Mouse (Mus musculus): ENCODE measurements around the gene Prrc2c. TPM values are rescaled to one million over a fixed set of nuclear protein-coding genes. Genes with fewer than 3 reads are reported as not detected.
A peak's percentile ranks its signal among the peaks of the same experiment; 100 is the strongest.
"Not testable (repeated sequence)": the region's sequence is repeated elsewhere in the genome, so short reads cannot be mapped to it uniquely, and the experiment has no call there.

Gene Prrc2c
- total RNA-seq (2014; rRNA removed), result 71.5 and 91.8 TPM in 2 replicates
- polyA plus RNA-seq (2015; fragmentation: Nextera tagmentation; extraction: Ambion mirVana), result 121 and 155 TPM in 2 replicates

- WGBS, result 0% methylated on average over 36 of the region's 36 CpGs
- Histone ChIP-seq H3K27ac (ENCODE audit: low read depth, low read length) (peak within 1 kb of the TSS; percentile 98), H3K9me3 (ENCODE audit: low read length) (no peaks in the 10 kb centered on the region), H3K27me3 (ENCODE audit: insufficient read depth, low read length) (no peaks in the 10 kb centered on the region), H3K9ac (replicated peaks; ENCODE audit: low read length, poor library complexity, severe bottlenecking) (peak within 1 kb of the TSS; percentile 98), H3K4me2 (ENCODE audit: low read depth, low read length, poor library complexity, severe bottlenecking) (peak within 1 kb of the TSS; percentile 72), H3K36me3 (ENCODE audit: insufficient read depth, low read length) (no peaks in the 10 kb centered on the region), H3K4me1 (ENCODE audit: insufficient read depth, low read length) (peaks cover 14% of the 10 kb centered on the region), H3K4me3 (ENCODE audit: low read depth, low read length) (peak within 1 kb of the TSS; percentile 99)
- ATAC-seq (ENCODE audit: low FRiP score), result peak; percentile 98
- peak; percentile 100 for DNase-seq (ENCODE audit: low spot score)
- peak; percentile 75 for TF ChIP-seq CTCF (IDR thresholded peaks at IDR 0.05)
Observed at GRCm38 (mm10) chr1:162740401-162740835, at the start of gene Prrc2c. Prrc2c (minus strand) TSS chr1:162740556.

GRCm38 (mm10) chr1:162785222-162785621 lies 44.9 kb upstream of the Prrc2c start:
- Histone ChIP-seq H3K36me3 (ENCODE audit: insufficient read depth, low read length) (no peaks in the 10 kb centered on the region), H3K4me3 (ENCODE audit: low read depth, low read length) (no peak overlapping the region), H3K9ac (replicated peaks; ENCODE audit: low read length, poor library complexity, severe bottlenecking) (no peak overlapping the region), H3K4me2 (ENCODE audit: low read depth, low read length, poor library complexity, severe bottlenecking) (no peak overlapping the region), H3K4me1 (ENCODE audit: insufficient read depth, low read length) (no peaks in the 10 kb centered on the region), H3K27ac (ENCODE audit: low read depth, low read length) (no peak overlapping the region), H3K9me3 (ENCODE audit: low read length) (no peaks in the 10 kb centered on the region), H3K27me3 (ENCODE audit: insufficient read depth, low read length) (no peaks in the 10 kb centered on the region)
- TF ChIP-seq CTCF (IDR thresholded peaks at IDR 0.05), result no peak
- WGBS, result 70% methylated on average over 4 of the region's 4 CpGs
- ATAC-seq (ENCODE audit: low FRiP score) (no peak), DNase-seq (ENCODE audit: low spot score) (peak; percentile 12)

DNA sequence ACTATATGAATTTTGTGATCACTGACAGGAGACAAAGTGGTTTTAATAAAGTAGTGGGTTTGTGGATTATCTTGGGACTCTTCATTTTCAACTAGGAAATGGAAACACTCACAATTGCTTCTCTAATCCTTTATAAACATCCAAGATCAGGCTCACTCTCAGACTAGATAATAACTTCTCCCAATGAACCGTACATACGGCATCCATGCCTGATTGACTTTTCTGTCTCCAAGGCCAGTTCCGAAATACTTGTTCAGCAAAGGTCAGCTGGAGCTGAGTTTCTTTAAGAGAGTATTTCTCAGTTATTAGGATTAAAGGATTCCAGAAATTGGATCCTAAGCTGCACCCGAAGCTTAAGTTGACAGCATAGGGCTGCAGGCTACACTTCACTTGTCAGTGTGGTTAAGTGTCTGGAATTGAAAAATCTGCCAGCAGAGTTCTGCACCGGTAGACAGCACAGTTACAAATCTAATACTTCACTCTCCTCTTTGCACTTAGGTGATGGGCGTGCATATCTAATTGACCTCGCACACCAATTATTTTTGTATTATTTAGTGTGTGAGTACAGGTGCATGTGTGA lies 43.4 kb upstream of the Prrc2c start:
- Histone ChIP-seq H3K4me3 (ENCODE audit: low read depth, low read length) (no peak overlapping the region), H3K36me3 (ENCODE audit: insufficient read depth, low read length) (no peaks in the 10 kb centered on the region), H3K4me2 (ENCODE audit: low read depth, low read length, poor library complexity, severe bottlenecking) (no peak overlapping the region), H3K4me1 (ENCODE audit: insufficient read depth, low read length) (no peaks in the 10 kb centered on the region), H3K9me3 (ENCODE audit: low read length) (no peaks in the 10 kb centered on the region), H3K27me3 (ENCODE audit: insufficient read depth, low read length) (no peaks in the 10 kb centered on the region), H3K27ac (ENCODE audit: low read depth, low read length) (0 out of 2 replicates have a peak overlapping the region, but pooled peaks have one; percentile 18), H3K9ac (replicated peaks; ENCODE audit: low read length, poor library complexity, severe bottlenecking) (no peak overlapping the region)
- DNase-seq (ENCODE audit: low spot score) (no peak), ATAC-seq (ENCODE audit: low FRiP score) (peak; percentile 77)
- TF ChIP-seq CTCF (IDR thresholded peaks at IDR 0.05), result no peak
- WGBS, result 44% methylated on average over 7 of the region's 7 CpGs

- ATAC-seq (ENCODE audit: low FRiP score); H3K9me3 ChIP-seq (ENCODE audit: low read length); H3K4me1 ChIP-seq (ENCODE audit: insufficient read depth, low read length); H3K27me3 ChIP-seq (ENCODE audit: insufficient read depth, low read length); H3K27ac ChIP-seq (ENCODE audit: low read depth, low read length); H3K36me3 ChIP-seq (ENCODE audit: insufficient read depth, low read length); H3K9ac ChIP-seq (replicated peaks; ENCODE audit: low read length, poor library complexity, severe bottlenecking); H3K4me3 ChIP-seq (ENCODE audit: low read depth, low read length); H3K4me2 ChIP-seq (ENCODE audit: low read depth, low read length, poor library complexity, severe bottlenecking); DNase-seq (ENCODE audit: low spot score): not testable (repeated sequence)
- 89% methylated on average over 2 of the region's 2 CpGs for WGBS
Observed at GRCm38 (mm10) chr1:162781035-162781434, 40.7 kb upstream of the Prrc2c start.

GRCm38 (mm10) chr1:162777943-162778538 lies 37.7 kb upstream of the Prrc2c start:
- no peaks in the 10 kb centered on the region for H3K27me3 ChIP-seq (ENCODE audit: insufficient read depth, low read length)

DNA sequence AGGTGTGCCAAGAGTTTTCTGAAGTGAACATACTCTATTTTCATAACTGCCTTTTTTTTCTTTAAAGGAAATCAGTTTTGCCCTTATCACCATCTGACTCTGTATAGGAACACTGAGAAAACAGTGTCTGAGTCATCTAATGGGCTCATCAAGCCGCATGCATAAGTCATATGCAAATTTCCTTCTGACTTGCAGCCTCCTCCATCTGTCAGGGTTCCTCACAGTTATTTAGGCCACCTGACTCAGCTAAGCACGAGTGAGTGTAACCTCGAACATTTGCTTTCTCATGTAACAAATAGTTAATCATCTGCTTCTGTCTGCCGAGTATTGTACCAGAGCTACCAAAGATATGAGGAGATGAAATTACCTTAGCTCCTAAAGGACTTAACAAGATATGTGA lies 33.3 kb upstream of the Prrc2c start:
- DNase-seq (ENCODE audit: low spot score), result peak; percentile 6
- no peak for ATAC-seq (ENCODE audit: low FRiP score)
- H3K4me1 ChIP-seq (ENCODE audit: insufficient read depth, low read length), result no peaks in the 10 kb centered on the region
- H3K9me3 ChIP-seq (ENCODE audit: low read length), result no peaks in the 10 kb centered on the region
- H3K4me2 ChIP-seq (ENCODE audit: low read depth, low read length, poor library complexity, severe bottlenecking), result no peak overlapping the region
- H3K27ac ChIP-seq (ENCODE audit: low read depth, low read length), result no peak overlapping the region
- WGBS, result 62% methylated on average over 4 of the region's 4 CpGs
- H3K27me3 ChIP-seq (ENCODE audit: insufficient read depth, low read length), result no peaks in the 10 kb centered on the region
- H3K4me3 ChIP-seq (ENCODE audit: low read depth, low read length), result no peak overlapping the region
- no peak for TF ChIP-seq CTCF (IDR thresholded peaks at IDR 0.05)
- H3K36me3 ChIP-seq (ENCODE audit: insufficient read depth, low read length), result no peaks in the 10 kb centered on the region
- H3K9ac ChIP-seq (replicated peaks; ENCODE audit: low read length, poor library complexity, severe bottlenecking), result no peak overlapping the region

More at GRCm38 (mm10) chr1:162777943-162778538, 37.7 kb upstream of the Prrc2c start:
- H3K4me2 ChIP-seq (ENCODE audit: low read depth, low read length, poor library complexity, severe bottlenecking), result no peak overlapping the region
- 93% methylated on average over 5 of the region's 5 CpGs for WGBS
- H3K27ac ChIP-seq (ENCODE audit: low read depth, low read length), result no peak overlapping the region
- H3K4me1 ChIP-seq (ENCODE audit: insufficient read depth, low read length), result no peaks in the 10 kb centered on the region
- no peak for ATAC-seq (ENCODE audit: low FRiP score)
- no peak for DNase-seq (ENCODE audit: low spot score)
- H3K9ac ChIP-seq (replicated peaks; ENCODE audit: low read length, poor library complexity, severe bottlenecking), result no peak overlapping the region
- no peaks in the 10 kb centered on the region for H3K36me3 ChIP-seq (ENCODE audit: insufficient read depth, low read length)
- no peak overlapping the region for H3K4me3 ChIP-seq (ENCODE audit: low read depth, low read length)
- no peaks in the 10 kb centered on the region for H3K9me3 ChIP-seq (ENCODE audit: low read length)
- no peak for TF ChIP-seq CTCF (IDR thresholded peaks at IDR 0.05)
